Mouse (Mus musculus) CH12.LX (cell line): ENCODE data around the gene Arl8b.

ENCODE experiments used
- BHLHE40 ChIP-seq: IDR thresholded peaks from 2 replicates; pipeline ENCODE4 v1.6.1; 2011; ENCODE audit warnings: mild to moderate bottlenecking, low read depth, low read length, improper control_type of control experiment
- CTCF ChIP-seq, 2 experiments: IDR thresholded peaks in 1 of 2; conservative IDR thresholded peaks in 1 of 2; 2 replicates each; pipeline ENCODE4 v1.5.1; 2011 to 2012; ENCODE audit warnings: low read depth in 2 of 2, low read length in 2 of 2, improper control_type of control experiment in 1 of 2, inconsistent platforms in 1 of 2, mild to moderate bottlenecking in 1 of 2, moderate library complexity in 1 of 2
- MEF2A ChIP-seq: IDR thresholded peaks from 2 replicates; pipeline ENCODE4 v1.6.1; 2014; ENCODE audit warnings: low read depth, mild to moderate bottlenecking, inconsistent platforms, low read length, improper control_type of control experiment, borderline replicate concordance

DNA sequence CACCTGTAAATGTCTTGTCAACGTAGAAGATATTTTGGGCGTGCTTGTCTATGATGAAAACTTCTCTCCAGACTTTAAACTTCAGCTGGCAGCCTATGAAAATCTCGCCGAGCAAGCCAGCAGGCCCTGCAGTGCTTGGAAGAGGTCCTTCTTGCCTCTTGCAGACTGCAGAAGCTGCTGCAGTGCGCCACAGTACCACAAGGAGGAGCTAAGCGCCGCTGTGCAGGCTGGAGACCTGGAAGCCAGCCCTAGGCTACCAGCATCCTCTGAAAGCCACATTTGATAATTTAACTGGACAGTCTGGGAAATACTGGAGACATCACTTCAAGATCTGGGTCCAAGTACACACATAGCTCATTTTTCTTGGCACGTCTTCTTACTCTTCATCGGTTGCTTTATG lies 10.0 kb upstream of the Arl8b start:
- TF ChIP-seq MEF2A (no peak), CTCF (conservative IDR thresholded peaks at IDR 0.05 in 1 of 2, IDR thresholded peaks at IDR 0.05 in 1 of 2; ENCODE audit: low read depth in 2 of 2, low read length in 2 of 2) (peak; percentile 89 to 95), BHLHE40 (no peak)
